Mouse (Mus musculus) ES-Bruce4 (cell line): ENCODE data around the gene Atp2b2.

ENCODE experiments used
- CTCF ChIP-seq: IDR thresholded peaks from one replicate; pipeline ENCODE4 v1.8.1; 2011; ENCODE audit warnings: low read depth, low read length
- EP300 ChIP-seq: IDR thresholded peaks from 2 replicates; pipeline ENCODE4 v1.6.1; 2011; ENCODE audit warnings: low read depth, low read length; ENCODE audit not compliant: insufficient read depth
- POLR2A ChIP-seq: IDR thresholded peaks from one replicate; pipeline ENCODE4 v1.8.1; 2011; ENCODE audit warnings: low read length; ENCODE audit not compliant: insufficient read depth

- TF ChIP-seq POLR2A (no peak), EP300 (no peak), CTCF (no peak)
Measured at GRCm38 (mm10) chr6:113743111-113743510, 299.3 kb downstream of the Atp2b2 start.
